Mouse (Mus musculus) MEL (cell line): ENCODE measurements at regions not wholly inside any gene's neighbourhood (a gene's known extent, or its start where the extent isn't known, plus 50 kb on each side); places are given as distances from the start of the nearest gene placed in this dataset.

ENCODE experiments used
- BHLHE40 ChIP-seq: IDR thresholded peaks from 2 replicates; pipeline ENCODE4 v1.6.1; 2012; ENCODE audit warnings: low read depth, mild to moderate bottlenecking, inconsistent platforms, low read length, improper control_type of control experiment, borderline replicate concordance
- CTCF ChIP-seq, 3 experiments: IDR thresholded peaks in 2 of 3; conservative IDR thresholded peaks in 1 of 3; 2 replicates each; pipeline ENCODE4 v1.5.1; 2011 to 2012; ENCODE audit warnings: low read length in 3 of 3, low read depth in 2 of 3, mild to moderate bottlenecking in 2 of 3, improper control_type of control experiment in 1 of 3, inconsistent platforms in 1 of 3, mixed read lengths in 1 of 3, moderate library complexity in 1 of 3; ENCODE audit not compliant: control insufficient read depth in 1 of 3, insufficient read depth in 1 of 3, poor library complexity in 1 of 3, severe bottlenecking in 1 of 3
- POLR2A ChIP-seq, 2 experiments: IDR thresholded peaks; 2 replicates each; pipeline ENCODE4 v1.6.1; 2011 to 2012; ENCODE audit warnings: low read length in 2 of 2, mild to moderate bottlenecking in 2 of 2, control low read depth in 1 of 2, improper control_type of control experiment in 1 of 2, low read depth in 1 of 2, moderate library complexity in 1 of 2; ENCODE audit not compliant: control insufficient read depth in 1 of 2, insufficient read depth in 1 of 2, poor library complexity in 1 of 2
- POLR2AphosphoS2 ChIP-seq: IDR thresholded peaks from 2 replicates; pipeline ENCODE4 v1.6.1; 2011; ENCODE audit warnings: low read length, improper control_type of control experiment
- SMC3 ChIP-seq: IDR thresholded peaks from 2 replicates; pipeline ENCODE4 v1.6.1; 2011; ENCODE audit warnings: low read depth, low read length, improper control_type of control experiment
- ZMIZ1 ChIP-seq: IDR thresholded peaks from 2 replicates; pipeline ENCODE4 v1.6.1; 2012; ENCODE audit warnings: low read depth, mild to moderate bottlenecking, inconsistent platforms, low read length, improper control_type of control experiment, moderate library complexity
- ZNF384 ChIP-seq: IDR thresholded peaks from 2 replicates; pipeline ENCODE4 v1.6.1; 2012; ENCODE audit warnings: low read depth, mild to moderate bottlenecking, inconsistent platforms, low read length, improper control_type of control experiment

DNA sequence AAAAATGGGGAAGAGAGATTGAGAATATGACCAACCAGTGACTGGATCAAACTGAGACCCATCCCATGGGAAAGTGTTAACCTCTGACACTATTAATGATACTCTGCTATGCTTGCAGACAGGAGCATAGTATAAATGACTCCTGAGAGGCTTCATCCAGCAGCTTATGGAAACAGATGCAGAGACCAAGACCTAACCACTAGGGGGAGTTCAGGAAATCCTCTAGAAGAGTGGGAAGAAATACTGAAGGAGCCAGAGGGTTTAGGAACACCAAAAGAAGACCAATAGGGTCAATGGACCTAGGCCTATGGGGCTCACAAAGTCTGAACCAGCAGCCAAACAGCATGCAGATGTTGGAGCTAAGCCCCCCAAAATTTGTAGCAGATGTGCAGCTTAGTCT lies 436.0 kb upstream of the Foxg1 start:
- TF ChIP-seq BHLHE40 (no peak), CTCF (IDR thresholded peaks at IDR 0.05 in 2 of 3, conservative IDR thresholded peaks at IDR 0.05 in 1 of 3; ENCODE audit: control insufficient read depth in 1 of 3, insufficient read depth in 1 of 3, low read depth in 2 of 3, low read length in 3 of 3, poor library complexity in 1 of 3, severe bottlenecking in 1 of 3) (peak in 1 of 3 experiments; percentile 38; a peak in 3 of 6 replicates), ZNF384 (no peak), POLR2AphosphoS2 (no peak), POLR2A (IDR thresholded peaks at IDR 0.05; ENCODE audit: control insufficient read depth in 1 of 2, insufficient read depth in 1 of 2, low read depth in 1 of 2, low read length in 2 of 2, poor library complexity in 1 of 2) (no peak), ZMIZ1 (no peak), SMC3 (peak; percentile 34; the same call in 1 of the 2 replicates)
